Mouse (Mus musculus) forebrain, embryonic 11.5 days (tissue): ENCODE measurements around the gene Gmeb2. TPM values are rescaled to one million over a fixed set of nuclear protein-coding genes. Genes with fewer than 3 reads are reported as not detected.

Experiments used
- ATAC-seq: fragments of 200-750 bp; cut with Nextera tagmentation; replicated peaks from 2 replicates; pipeline ENCODE4 v1.8.0; 2017; ENCODE audit warnings: moderate TSS enrichment; ENCODE audit not compliant: low FRiP score
- DNase-seq: peaks from one replicate; pipeline ENCODE4 v3.0.0-alpha.2; 2017; ENCODE audit warnings: low spot score
- H3K27ac ChIP-seq: fragments of 300-500 bp; sonication (generic); 2 replicates; pipeline ENCODE4 v1.5.1; 2014; ENCODE audit warnings: low read depth, low read length
- H3K27me3 ChIP-seq: fragments of 300-500 bp; sonication (generic); 2 replicates; pipeline ENCODE4 v1.6.1; 2014; ENCODE audit warnings: mild to moderate bottlenecking, low read length, mixed read lengths; ENCODE audit not compliant: control insufficient read depth, insufficient read depth
- H3K36me3 ChIP-seq: fragments of 300-500 bp; sonication (generic); 2 replicates; pipeline ENCODE4 v1.6.1; 2014; ENCODE audit warnings: mild to moderate bottlenecking, low read length, moderate library complexity, mixed read lengths; ENCODE audit not compliant: control insufficient read depth, insufficient read depth
- H3K4me1 ChIP-seq: fragments of 300-500 bp; sonication (generic); replicated peaks from 2 replicates; pipeline ENCODE4 v1.6.1; 2014; ENCODE audit warnings: low read length, mixed read lengths; ENCODE audit not compliant: control insufficient read depth, insufficient read depth
- H3K4me2 ChIP-seq: fragments of 300-500 bp; sonication (generic); 2 replicates; pipeline ENCODE4 v1.6.1; 2014; ENCODE audit warnings: low read depth, mild to moderate bottlenecking, low read length, moderate library complexity, mixed read lengths; ENCODE audit not compliant: severe bottlenecking
- H3K4me3 ChIP-seq: fragments of 300-500 bp; sonication (generic); 2 replicates; pipeline ENCODE4 v1.5.1; 2014; ENCODE audit warnings: low read depth, low read length
- H3K9ac ChIP-seq: fragments of 300-500 bp; sonication (generic); 2 replicates; pipeline ENCODE4 v1.6.1; 2014; ENCODE audit warnings: low read length
- H3K9me3 ChIP-seq: fragments of 300-500 bp; sonication (generic); 2 replicates; pipeline ENCODE4 v1.6.1; 2016; ENCODE audit warnings: low read length, mixed read lengths; ENCODE audit not compliant: control insufficient read depth
- WGBS: fragments of 180-500 bp; shearing (Covaris S2); extraction: QIAGEN DNeasy Blood & Tissue Kit; methylation state at CpG from one replicate; pipeline ENCODE4 v1.1.7; 2014; 5-methylcytosine and 5-hydroxymethylcytosine counted together
- polyA plus RNA-seq: library from polyadenylated mRNA; unstranded; fragments of >200 nt; fragmentation: Nextera tagmentation; extraction: Ambion mirVana; gene quantifications from 2 replicates; pipeline ENCODE4 v1.2.1, GENCODE M21; 2014

Gmeb2 gene
- polyA plus RNA-seq, 1 experiment from 2014 or later: 22.9 TPM

DNA sequence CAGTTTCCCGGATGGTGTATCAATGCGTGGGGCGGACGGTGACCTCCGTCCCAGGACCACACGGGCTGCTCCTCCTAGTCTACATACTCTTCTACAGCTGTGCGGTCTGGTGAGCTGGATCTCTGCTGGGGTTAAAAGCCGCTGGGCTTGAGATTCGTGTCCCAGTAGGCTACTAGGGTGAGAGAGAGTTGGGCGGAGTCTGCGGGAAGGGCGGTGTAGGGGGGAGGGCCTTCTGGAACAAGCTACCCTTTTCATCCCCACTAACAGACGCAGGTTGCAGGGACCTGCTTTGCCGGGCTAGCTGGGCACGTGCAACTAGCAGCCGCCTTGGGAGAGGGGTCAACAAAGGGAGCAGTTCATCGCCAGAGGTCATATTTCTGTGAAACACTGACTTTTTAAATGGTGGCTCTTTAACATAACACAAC, 74.8 kb downstream of the Gmeb2 start, which contains the start of gene Srms:
Srms (minus strand) TSS at position 165 of the 425 bp plus-strand sequence.
- Histone ChIP-seq H3K4me3 (peak within 1 kb of the TSS; percentile 22), H3K27ac (no peak within 1 kb of the TSS), H3K27me3 (peaks cover 30% of the 10 kb centered on the region), H3K36me3 (no peaks in the 10 kb centered on the region), H3K9ac (no peak within 1 kb of the TSS; the same call in 1 of the 2 replicates), H3K4me2 (peak within 1 kb of the TSS; percentile 48), H3K9me3 (no peaks in the 10 kb centered on the region), H3K4me1 (peaks cover 9% of the 10 kb centered on the region; the same call in 1 of the 2 replicates)
- WGBS: 0% methylated on average over 17 of the region's 17 CpGs
- DNase-seq: no peak
- ATAC-seq: no peak; the same call in 1 of the 2 replicates

DNA sequence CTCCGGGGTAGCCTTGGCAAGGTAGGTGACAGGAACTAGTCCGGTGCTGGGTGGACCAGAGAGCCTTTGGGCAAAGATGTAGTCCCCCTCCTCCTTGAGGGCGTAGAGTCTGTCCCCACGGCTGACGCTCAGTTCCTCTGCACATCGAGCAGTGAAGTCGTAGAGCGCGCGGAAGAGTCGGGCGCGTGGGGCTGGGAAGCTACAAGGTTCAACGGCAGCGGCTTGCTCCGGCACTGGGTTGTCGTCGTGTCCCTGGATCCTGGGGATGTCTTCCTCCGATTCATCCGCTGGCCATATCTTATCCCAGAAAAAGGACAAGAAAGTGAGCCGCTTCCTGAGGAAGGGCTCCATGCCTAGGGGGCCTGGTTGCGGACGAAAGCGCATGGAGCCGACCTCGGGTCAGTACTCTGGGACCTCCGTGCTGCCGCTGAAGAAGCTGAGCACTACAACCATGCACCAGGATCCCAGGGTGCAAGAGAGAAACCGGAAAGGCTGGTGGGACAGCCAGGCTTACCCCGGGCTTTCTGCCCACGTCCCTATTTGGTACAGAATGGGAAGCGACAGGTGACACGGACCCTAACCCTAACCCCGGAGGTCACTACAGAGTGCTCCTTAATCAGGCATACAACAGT, 75.3 kb downstream of the Gmeb2 start:
- Histone ChIP-seq H3K27me3 (peaks cover 30% of the 10 kb centered on the region), H3K9me3 (no peaks in the 10 kb centered on the region), H3K36me3 (no peaks in the 10 kb centered on the region), H3K4me3 (peak overlapping the region; percentile 22), H3K9ac (no peak overlapping the region; the same call in 1 of the 2 replicates), H3K27ac (no peak overlapping the region), H3K4me2 (peak overlapping the region; percentile 48), H3K4me1 (peaks cover 9% of the 10 kb centered on the region; the same call in 1 of the 2 replicates)
- 3% methylated on average over 34 of the region's 34 CpGs for WGBS
- no peak for DNase-seq
- ATAC-seq: no peak; the same call in 1 of the 2 replicates

DNA sequence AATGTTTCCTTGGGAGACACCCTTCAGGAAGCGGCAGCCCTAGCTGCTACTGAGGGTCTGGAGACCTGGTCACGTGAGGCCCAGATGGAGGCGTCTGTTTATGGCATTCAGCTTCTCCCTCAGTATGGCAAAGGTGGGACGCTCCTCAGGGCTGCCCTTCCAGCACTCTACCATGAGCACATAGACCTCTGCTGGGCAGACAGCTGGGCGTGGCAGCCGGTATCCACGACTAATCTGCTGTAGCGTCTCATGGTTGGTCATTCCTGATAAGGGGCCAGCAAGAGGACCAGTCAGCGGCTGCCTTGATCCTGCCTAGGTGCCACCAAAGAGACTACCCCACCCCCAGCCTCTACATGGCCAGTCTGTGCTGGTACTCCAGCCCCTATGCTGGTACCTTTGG, 81.7 kb downstream of the Gmeb2 start:
- no peaks in the 10 kb centered on the region for H3K36me3 ChIP-seq
- peaks cover 2% of the 10 kb centered on the region for H3K27me3 ChIP-seq
- no peaks in the 10 kb centered on the region for H3K9me3 ChIP-seq
- no peaks in the 10 kb centered on the region for H3K4me1 ChIP-seq
- ATAC-seq (no peak), DNase-seq (no peak)
- no peak overlapping the region for H3K4me2 ChIP-seq
- H3K4me3 ChIP-seq: no peak overlapping the region
- H3K9ac ChIP-seq: no peak overlapping the region
- no peak overlapping the region for H3K27ac ChIP-seq
- 87% methylated on average over 9 of the region's 9 CpGs for WGBS

DNA sequence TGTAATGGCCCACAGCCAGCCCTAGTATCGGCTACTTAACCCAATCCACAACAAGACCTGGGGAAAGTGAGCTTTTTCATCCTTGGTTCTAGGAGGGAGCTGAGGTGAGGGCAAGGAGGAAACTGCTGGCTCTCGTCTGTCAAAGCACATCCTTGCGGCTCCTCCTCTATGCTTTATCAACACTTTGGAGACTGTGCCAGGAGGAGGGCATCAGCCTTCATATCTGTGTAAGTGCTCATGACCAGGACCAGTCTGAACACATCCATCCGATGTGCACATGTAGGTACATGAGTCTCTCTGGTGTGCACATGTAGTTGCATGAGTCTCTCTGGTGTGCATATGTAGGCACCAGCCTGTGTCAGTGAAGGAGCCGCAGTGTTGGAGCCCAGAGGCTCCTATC, 82.2 kb downstream of the Gmeb2 start:
- Histone ChIP-seq H3K27me3 (no peaks in the 10 kb centered on the region), H3K4me2 (no peak overlapping the region), H3K36me3 (no peaks in the 10 kb centered on the region), H3K27ac (no peak overlapping the region), H3K9ac (no peak overlapping the region), H3K4me1 (no peaks in the 10 kb centered on the region), H3K4me3 (no peak overlapping the region), H3K9me3 (no peaks in the 10 kb centered on the region)
- no peak for ATAC-seq
- WGBS: 93% methylated on average over 5 of the region's 5 CpGs
- DNase-seq: no peak

DNA sequence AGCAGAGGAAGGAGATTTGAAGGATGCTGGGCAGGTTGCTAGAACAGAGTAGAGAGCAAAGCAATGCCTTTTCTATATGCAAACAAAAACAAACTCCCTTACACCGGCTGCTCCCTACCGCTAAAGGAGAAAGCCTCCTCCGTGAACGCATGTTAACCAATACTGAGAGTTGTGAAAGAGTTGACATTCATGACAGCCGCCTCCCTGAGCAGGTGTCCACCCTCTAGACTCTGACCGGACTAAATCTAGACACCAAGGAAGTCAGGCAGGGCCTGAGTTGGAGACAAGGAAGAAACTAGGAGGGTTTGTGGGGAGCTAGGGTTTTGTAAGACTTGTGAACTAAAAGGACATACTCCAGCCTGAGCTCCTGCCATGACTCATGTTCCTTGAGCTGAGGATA, 84.9 kb downstream of the Gmeb2 start:
- WGBS: 80% methylated on average over 6 of the region's 6 CpGs
- Histone ChIP-seq H3K9ac (no peak overlapping the region), H3K4me2 (no peak overlapping the region), H3K36me3 (no peaks in the 10 kb centered on the region), H3K9me3 (no peaks in the 10 kb centered on the region), H3K27me3 (no peaks in the 10 kb centered on the region), H3K4me3 (no peak overlapping the region), H3K4me1 (no peaks in the 10 kb centered on the region), H3K27ac (no peak overlapping the region)
- DNase-seq (no peak), ATAC-seq (no peak)

DNA sequence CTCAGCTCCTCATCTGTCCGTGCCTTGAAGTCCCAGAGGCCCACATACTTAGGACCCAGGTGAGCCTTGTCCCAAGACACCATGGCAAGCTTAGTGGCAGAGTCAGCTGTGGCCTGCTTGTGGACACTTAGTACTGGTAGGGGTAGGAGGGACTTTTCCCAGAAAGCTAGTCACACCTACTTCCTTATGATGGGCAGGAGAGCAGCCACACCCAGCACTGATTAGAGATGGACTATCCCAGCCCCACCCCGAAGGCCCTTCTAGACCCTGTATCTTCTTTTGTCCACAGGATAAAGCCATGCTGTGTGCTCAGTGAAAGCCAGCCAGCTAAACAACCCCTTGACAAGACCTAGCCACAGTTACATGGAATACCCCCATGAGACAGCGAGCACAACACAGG, 85.4 kb downstream of the Gmeb2 start, which contains the start of gene Ptk6:
Ptk6 (minus strand) TSS at position 368 of the 400 bp plus-strand sequence.
- Histone ChIP-seq H3K4me3 (no peak within 1 kb of the TSS), H3K27ac (no peak within 1 kb of the TSS), H3K4me2 (no peak within 1 kb of the TSS), H3K27me3 (no peaks in the 10 kb centered on the region), H3K4me1 (no peaks in the 10 kb centered on the region), H3K9me3 (no peaks in the 10 kb centered on the region), H3K36me3 (no peaks in the 10 kb centered on the region), H3K9ac (no peak within 1 kb of the TSS)
- no peak for DNase-seq
- WGBS: 90% methylated on average over 3 of the region's 3 CpGs
- no peak for ATAC-seq

DNA sequence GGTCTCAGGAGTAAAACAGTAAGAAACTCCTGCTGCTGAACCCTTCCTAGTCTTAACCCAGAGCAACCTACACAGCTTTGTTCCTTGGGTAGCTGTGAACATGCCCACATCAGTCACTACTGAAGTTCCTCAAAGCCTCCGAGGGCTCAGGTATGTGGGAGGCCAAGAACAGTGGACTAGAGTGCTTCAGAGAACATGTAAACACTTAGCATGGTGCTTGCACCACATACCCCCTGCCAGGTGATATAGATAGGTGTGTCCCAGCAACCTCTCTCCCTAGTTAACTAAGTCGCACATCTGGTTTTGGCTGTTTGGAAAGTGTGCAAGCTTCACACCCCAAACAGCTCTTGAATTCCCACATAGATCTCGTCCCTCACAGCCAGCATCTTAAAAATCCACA, 86.2 kb downstream of the Gmeb2 start:
- H3K9ac ChIP-seq: no peak overlapping the region
- H3K36me3 ChIP-seq: no peaks in the 10 kb centered on the region
- no peaks in the 10 kb centered on the region for H3K27me3 ChIP-seq
- 72% methylated on average over 3 of the region's 3 CpGs for WGBS
- no peak overlapping the region for H3K27ac ChIP-seq
- ATAC-seq (no peak), DNase-seq (no peak)
- H3K9me3 ChIP-seq: no peaks in the 10 kb centered on the region
- H3K4me2 ChIP-seq: no peak overlapping the region
- no peaks in the 10 kb centered on the region for H3K4me1 ChIP-seq
- H3K4me3 ChIP-seq: no peak overlapping the region
